Mouse (Mus musculus) spleen, embryonic (tissue): ENCODE results near the gene Ptpra.

Source experiments
- CTCF ChIA-PET: fragments of 350-600 bp; sonication (Branson Sonifier 250); formaldehyde crosslinking; loops from one replicate; lab custom pipeline; 2022; lab: Charles Lee

Ptpra gene

GRCm38 (mm10) chr2:130589157-130589556 is 139.1 kb downstream of the Ptpra start:
- CTCF ChIA-PET = no interaction called here

GRCm38 (mm10) chr2:130589761-130590160 is 139.7 kb downstream of the Ptpra start:
- CTCF ChIA-PET = no interaction called here

GRCm38 (mm10) chr2:130591016-130591415 is 140.9 kb downstream of the Ptpra start:
- CTCF ChIA-PET = no interaction called here

- CTCF ChIA-PET = no interaction called here
Observed at GRCm38 (mm10) chr2:130595596-130595995, 145.5 kb downstream of the Ptpra start.

GRCm38 (mm10) chr2:130597601-130598010 is 147.5 kb downstream of the Ptpra start:
- CTCF ChIA-PET = interaction anchor here (1.0 kb wide), 1 partner anchor 209 kb away, joined by 3 read pairs; no protein-coding TSS in a partner anchor

GRCm38 (mm10) chr2:130598399-130598798 is 148.3 kb downstream of the Ptpra start:
- CTCF ChIA-PET = no interaction called here

GRCm38 (mm10) chr2:130602195-130602594 is 152.1 kb downstream of the Ptpra start:
- CTCF ChIA-PET = no interaction called here
